Mouse (Mus musculus) liver, adult 2 months (tissue): ENCODE measurements around the gene Gm10197. TPM values are rescaled to one million over a fixed set of nuclear protein-coding genes. Genes with fewer than 3 reads are reported as not detected.
A peak's percentile ranks its signal among the peaks of the same experiment; 100 is the strongest.

Source experiments
- DNase-seq: peaks from one replicate; pipeline ENCODE4 v3.0.0-alpha.2; 2011; ENCODE audit warnings: low read depth, low spot score; ENCODE audit errors: extremely low read depth
- H3K27ac ChIP-seq: fragments of 200-500 bp; replicated peaks from 2 replicates; pipeline ENCODE4 v1.5.1; 2012; ENCODE audit warnings: low read depth, mild to moderate bottlenecking, control low read depth, inconsistent platforms, low read length; ENCODE audit not compliant: insufficient read depth
- H3K27me3 ChIP-seq: fragments of 200-500 bp; 2 replicates; pipeline ENCODE4 v1.6.1; 2012; ENCODE audit warnings: mild to moderate bottlenecking, moderate library complexity, low read length, inconsistent platforms; ENCODE audit not compliant: control insufficient read depth, insufficient read depth
- H3K36me3 ChIP-seq: fragments of 200-500 bp; 2 replicates; pipeline ENCODE4 v1.6.1; 2012; ENCODE audit warnings: low read length, inconsistent platforms; ENCODE audit not compliant: control insufficient read depth, insufficient read depth
- H3K4me1 ChIP-seq: fragments of 200-500 bp; 2 replicates; pipeline ENCODE4 v1.6.1; 2011; ENCODE audit warnings: low read length; ENCODE audit not compliant: control insufficient read depth, insufficient read depth
- H3K4me3 ChIP-seq: fragments of 200-500 bp; 2 replicates; pipeline ENCODE4 v1.5.1; 2011; ENCODE audit warnings: low read depth, mild to moderate bottlenecking, control low read depth, low read length, moderate library complexity; ENCODE audit not compliant: insufficient read depth
- H3K79me2 ChIP-seq: fragments of 200-500 bp; 2 replicates; pipeline ENCODE4 v1.6.1; 2012; ENCODE audit warnings: inconsistent platforms, mild to moderate bottlenecking, low read length, moderate library complexity; ENCODE audit not compliant: control insufficient read depth, insufficient read depth
- H3K9ac ChIP-seq: fragments of 200-500 bp; 2 replicates; pipeline ENCODE4 v1.6.1; 2012; ENCODE audit warnings: low read depth, mild to moderate bottlenecking, control low read depth, inconsistent platforms, low read length
- CTCF ChIP-seq: fragments of 200-500 bp; IDR thresholded peaks from 2 replicates; pipeline ENCODE4 v1.5.1; 2011; ENCODE audit warnings: low read depth, low read length, control low read depth
- POLR2A ChIP-seq: fragments of 200-500 bp; IDR thresholded peaks from 2 replicates; pipeline ENCODE4 v1.6.1; 2011; ENCODE audit warnings: low read length, control low read depth; ENCODE audit not compliant: insufficient read depth; ENCODE audit errors: extremely low read depth
- whole genome bisulfite sequencing: fragments of 180-500 bp; shearing (Covaris S2); methylation state at CpG from one replicate; pipeline ENCODE4 v1.1.7; 2018; 5-methylcytosine and 5-hydroxymethylcytosine counted together
- polyA plus RNA-seq: library from polyadenylated mRNA; depleted of rRNA; stranded (reverse); fragments of >200 nt; gene quantifications from 2 replicates; pipeline ENCODE4 v1.2.3, GENCODE M21; 2012; rRNA removed
- total RNA-seq: library from RNA; depleted of rRNA; stranded (reverse); fragments of >200 nt; gene quantifications from 2 replicates; pipeline ENCODE4 v1.2.3, GENCODE M21; 2014; rRNA removed

Gm10197 gene
- total and polyA plus RNA-seq, 2 experiments = not detected

DNA sequence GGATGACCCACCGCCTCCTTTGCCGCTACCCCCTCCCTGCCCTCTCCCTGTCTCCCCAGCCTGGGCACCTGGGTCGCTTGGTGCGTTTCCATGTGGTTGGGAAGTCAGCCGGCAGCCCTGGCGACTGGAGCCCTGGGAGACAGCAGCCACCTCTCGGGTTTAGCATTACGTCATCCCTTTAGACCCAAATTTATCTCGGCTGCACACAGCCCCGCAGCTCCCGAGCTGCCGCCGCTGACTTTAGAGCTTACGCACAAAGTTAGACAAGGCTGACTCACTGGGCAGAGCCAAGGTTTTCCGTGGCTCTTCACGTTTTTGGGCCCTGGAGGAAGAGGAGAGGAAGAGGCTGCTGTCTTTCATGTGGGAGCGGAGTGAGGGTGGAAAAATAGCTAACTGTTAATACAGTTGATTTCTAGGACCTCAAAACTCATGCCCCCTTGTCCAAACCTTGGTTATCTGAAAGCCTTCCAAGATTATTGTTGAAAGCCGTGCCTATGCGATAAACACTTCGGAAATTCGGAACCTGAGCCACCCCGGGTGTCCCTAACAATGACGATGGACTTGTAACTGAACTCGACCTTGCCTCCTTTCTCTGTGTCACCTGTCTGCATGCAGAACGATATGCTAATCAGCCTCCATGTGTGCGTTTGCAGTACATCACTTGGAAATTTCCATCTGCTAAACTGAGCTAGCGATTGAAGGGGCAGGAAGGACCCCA, 45.8 kb downstream of the Gm10197 start:
- TF ChIP-seq POLR2A (no peak), CTCF (no peak)
- Histone ChIP-seq H3K27ac (no peak overlapping the region), H3K4me1 (peaks cover 5% of the 10 kb centered on the region; the same call in 1 of the 2 replicates), H3K9ac (peak overlapping the region; percentile 32), H3K79me2 (no peaks in the 10 kb centered on the region), H3K4me3 (peak overlapping the region; percentile 40), H3K36me3 (no peaks in the 10 kb centered on the region), H3K27me3 (no peaks in the 10 kb centered on the region)
- DNase-seq = peak; percentile 51
- 24% methylated on average over 27 of the region's 27 CpGs for WGBS

DNA sequence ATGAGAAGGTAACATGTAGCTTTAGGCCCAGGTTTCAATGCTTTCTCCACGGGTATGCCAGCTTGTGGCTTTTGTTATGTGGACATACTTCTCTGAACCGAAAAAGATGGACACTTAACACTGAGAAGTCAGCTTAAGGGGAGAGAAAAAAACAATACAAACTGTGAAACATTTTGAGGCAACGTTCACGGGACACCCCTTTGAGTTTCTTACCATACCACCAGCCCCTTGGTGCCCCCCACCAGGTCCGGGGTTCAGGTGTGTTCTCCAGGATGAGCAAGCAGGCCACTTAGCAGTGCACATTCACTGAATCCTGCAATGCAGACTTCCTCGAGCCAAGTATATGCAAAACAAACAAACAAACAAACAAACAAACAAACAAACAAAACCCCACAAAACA, 46.7 kb downstream of the Gm10197 start:
- H3K4me3 ChIP-seq = no peak overlapping the region
- no peaks in the 10 kb centered on the region for H3K27me3 ChIP-seq
- no peaks in the 10 kb centered on the region for H3K4me1 ChIP-seq
- DNase-seq = no peak
- TF ChIP-seq POLR2A = no peak
- TF ChIP-seq CTCF = no peak
- no peaks in the 10 kb centered on the region for H3K36me3 ChIP-seq
- WGBS = 77% methylated on average over 6 of the region's 6 CpGs
- H3K9ac ChIP-seq = no peak overlapping the region
- no peak overlapping the region for H3K27ac ChIP-seq
- H3K79me2 ChIP-seq = no peaks in the 10 kb centered on the region

- 96% methylated on average over 12 of the region's 12 CpGs for WGBS
- DNase-seq = no peak
- no peak overlapping the region for H3K4me3 ChIP-seq
- H3K4me1 ChIP-seq = no peaks in the 10 kb centered on the region
- no peak overlapping the region for H3K9ac ChIP-seq
- no peak overlapping the region for H3K27ac ChIP-seq
- TF ChIP-seq POLR2A (no peak), CTCF (no peak)
- no peaks in the 10 kb centered on the region for H3K36me3 ChIP-seq
- H3K79me2 ChIP-seq = no peaks in the 10 kb centered on the region
- H3K27me3 ChIP-seq = no peaks in the 10 kb centered on the region
Measured at GRCm38 (mm10) chr19:53322438-53323048, 49.0 kb downstream of the Gm10197 start.

Other genes with a start within 250 kb of the Gm10197 start
- 10.9 and 12.1 TPM in 2 replicates for gene Add3, start 231.3 kb downstream of the Gm10197 start, total RNA-seq
- 4.0 and 4.3 TPM in 2 replicates for gene Add3, start 231.3 kb downstream of the Gm10197 start, polyA plus RNA-seq
- gene Mxi1, start 61.2 kb downstream of the Gm10197 start, total RNA-seq = 16.0 and 16.1 TPM in 2 replicates
- 11.8 and 15.7 TPM in 2 replicates for gene Mxi1, start 61.2 kb downstream of the Gm10197 start, polyA plus RNA-seq
- 7.6 and 8.1 TPM in 2 replicates for gene Smndc1, start 18.8 kb upstream of the Gm10197 start, total RNA-seq
- 1.6 and 1.8 TPM in 2 replicates for gene Smndc1, start 18.8 kb upstream of the Gm10197 start, polyA plus RNA-seq
- 0.18 and 1.1 TPM in 2 replicates for gene Dusp5, start 157.3 kb upstream of the Gm10197 start, total RNA-seq
- gene Dusp5, start 157.3 kb upstream of the Gm10197 start, polyA plus RNA-seq = 0.44 and 1.2 TPM in 2 replicates
- gene Nutf2-ps1, start 217.3 kb upstream of the Gm10197 start, total RNA-seq = 21.3 and 32.6 TPM in 2 replicates
- 42.4 and 50.1 TPM in 2 replicates for gene Nutf2-ps1, start 217.3 kb upstream of the Gm10197 start, polyA plus RNA-seq
- gene Smc3, start 228.6 kb upstream of the Gm10197 start, total RNA-seq = 10.5 and 12.0 TPM in 2 replicates
- gene Smc3, start 228.6 kb upstream of the Gm10197 start, polyA plus RNA-seq = 1.6 and 1.8 TPM in 2 replicates